Mouse (Mus musculus): ENCODE measurements around the gene Zxdc.

DNA sequence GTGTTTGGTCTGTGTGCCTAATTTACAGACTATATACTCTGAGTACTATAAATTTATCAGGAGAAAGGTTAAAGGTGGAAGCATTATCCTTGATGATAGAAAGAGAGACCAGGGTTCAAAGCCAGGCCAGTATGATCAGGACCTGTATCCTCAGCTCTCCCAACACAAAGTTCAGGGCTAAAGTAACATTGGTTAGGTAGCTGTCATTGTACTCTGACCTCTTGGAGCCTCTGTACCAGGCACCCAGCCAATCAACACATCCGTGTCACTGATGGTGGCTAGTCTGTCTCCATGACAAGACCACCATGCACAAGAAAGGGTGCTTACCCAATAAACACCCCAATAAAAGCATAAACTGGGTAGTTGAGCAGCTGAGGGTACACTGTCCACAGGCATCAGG lies 41.7 kb downstream of the Zxdc start:
- TF ChIP-seq UBTF (IDR thresholded peaks at IDR 0.05; ENCODE audit: borderline replicate concordance, insufficient read depth, low read depth, low read length) = no peak
- no peak for TF ChIP-seq NRF1 (IDR thresholded peaks at IDR 0.05; ENCODE audit: insufficient read depth, low read depth, low read length, poor library complexity, severe bottlenecking)
- no peak for TF ChIP-seq SIN3A (IDR thresholded peaks at IDR 0.05; ENCODE audit: low read length)
- no peak for TF ChIP-seq CTCF (IDR thresholded peaks at IDR 0.05 in 2 of 3, conservative IDR thresholded peaks at IDR 0.05 in 1 of 3; ENCODE audit: control insufficient read depth in 1 of 3, insufficient read depth in 1 of 3, low read depth in 2 of 3, low read length in 3 of 3, poor library complexity in 1 of 3, severe bottlenecking in 1 of 3)
- TF ChIP-seq KAT2A (conservative IDR thresholded peaks at IDR 0.05; ENCODE audit: low read depth, low read length) = no peak
- TF ChIP-seq HCFC1 (IDR thresholded peaks at IDR 0.05; ENCODE audit: low read depth, low read length) = no peak
- no peak for TF ChIP-seq USF1 (IDR thresholded peaks at IDR 0.05; ENCODE audit: low read depth, low read length)
- no peak for TF ChIP-seq CHD2 (IDR thresholded peaks at IDR 0.05; ENCODE audit: low read length)
- TF ChIP-seq MXI1 (IDR thresholded peaks at IDR 0.05; ENCODE audit: low read depth, low read length) = no peak
- no peak for TF ChIP-seq E2F4 (IDR thresholded peaks at IDR 0.05; ENCODE audit: borderline replicate concordance, low read depth, low read length)
- TF ChIP-seq GATA1 (IDR thresholded peaks at IDR 0.05; ENCODE audit: low read depth, low read length) = no peak

Data from MEL (cell line).